Mouse (Mus musculus): ENCODE measurements around the gene Serpina6. TPM values are rescaled to one million over a fixed set of nuclear protein-coding genes. Genes with fewer than 3 reads are reported as not detected.

Gene Serpina6
- polyA plus RNA-seq, 1 experiment from 2014 or later, result 410 TPM

DNA sequence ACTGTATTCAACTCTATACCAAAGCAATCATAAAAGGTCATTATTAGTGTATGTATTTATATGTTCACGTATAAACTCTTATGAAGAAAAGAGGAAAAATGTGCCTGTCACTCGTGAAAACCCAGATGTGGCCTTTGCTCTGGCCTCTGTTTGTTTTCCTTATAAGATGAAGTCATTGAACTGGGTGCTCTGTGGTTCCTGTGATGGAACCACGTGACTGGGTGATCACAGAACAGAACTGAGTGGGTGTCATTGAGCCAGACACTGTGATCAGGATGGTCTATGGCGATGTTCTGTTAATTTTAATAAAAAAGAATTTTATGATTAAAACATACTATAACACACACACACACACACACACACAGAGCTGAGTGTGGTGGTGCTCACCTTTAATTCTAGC, 41.3 kb downstream of the Serpina6 start:
- Histone ChIP-seq H3K27ac (no peak overlapping the region), H3K4me1 (replicated peaks; ENCODE audit: insufficient read depth, low read length) (no peaks in the 10 kb centered on the region), H3K9ac (ENCODE audit: low read depth, low read length) (no peak overlapping the region), H3K4me3 (replicated peaks; ENCODE audit: low read depth, low read length) (no peak overlapping the region), H3K27me3 (ENCODE audit: insufficient read depth, low read length) (no peaks in the 10 kb centered on the region), H3K9me3 (replicated peaks; ENCODE audit: low read length) (no peaks in the 10 kb centered on the region), H3K36me3 (ENCODE audit: insufficient read depth, low read length) (no peaks in the 10 kb centered on the region), H3K4me2 (ENCODE audit: low read length) (no peak overlapping the region)
- ATAC-seq (replicated peaks; ENCODE audit: low FRiP score, low read depth) (no peak), DNase-seq (ENCODE audit: low spot score) (no peak)
- no peak for TF ChIP-seq CTCF (IDR thresholded peaks at IDR 0.05; ENCODE audit: low read depth)
- 78% methylated on average over 4 of the region's 4 CpGs for WGBS

DNA sequence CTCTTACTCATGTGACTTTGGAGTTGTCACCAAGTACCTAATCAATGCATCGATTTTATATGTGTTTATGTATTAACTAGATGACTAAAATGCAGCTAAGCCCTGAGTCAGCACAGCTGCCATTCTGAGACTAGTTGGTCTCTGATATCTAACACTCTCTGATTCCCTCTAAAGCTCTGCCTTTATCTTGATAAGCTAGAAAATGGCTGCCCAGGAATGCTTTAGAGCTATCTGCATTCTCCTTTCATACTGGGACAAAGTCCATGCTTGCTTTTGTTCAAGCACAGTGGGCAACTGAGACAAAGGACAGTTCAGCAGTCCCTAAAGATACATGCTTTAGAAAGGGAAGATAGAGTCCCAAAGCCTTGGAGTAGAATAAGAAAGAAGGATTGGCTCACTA, 41.9 kb downstream of the Serpina6 start:
- H3K4me2 ChIP-seq (ENCODE audit: low read length), result no peak overlapping the region
- no peak overlapping the region for H3K9ac ChIP-seq (ENCODE audit: low read depth, low read length)
- no peaks in the 10 kb centered on the region for H3K4me1 ChIP-seq (replicated peaks; ENCODE audit: insufficient read depth, low read length)
- no peak for ATAC-seq (replicated peaks; ENCODE audit: low FRiP score, low read depth)
- DNase-seq (ENCODE audit: low spot score), result no peak
- no peaks in the 10 kb centered on the region for H3K9me3 ChIP-seq (replicated peaks; ENCODE audit: low read length)
- no peak overlapping the region for H3K27ac ChIP-seq
- TF ChIP-seq CTCF (IDR thresholded peaks at IDR 0.05; ENCODE audit: low read depth), result no peak
- H3K4me3 ChIP-seq (replicated peaks; ENCODE audit: low read depth, low read length), result no peak overlapping the region
- no peaks in the 10 kb centered on the region for H3K27me3 ChIP-seq (ENCODE audit: insufficient read depth, low read length)
- no peaks in the 10 kb centered on the region for H3K36me3 ChIP-seq (ENCODE audit: insufficient read depth, low read length)
- WGBS, result 86% methylated on average over 1 of the region's 1 CpGs

DNA sequence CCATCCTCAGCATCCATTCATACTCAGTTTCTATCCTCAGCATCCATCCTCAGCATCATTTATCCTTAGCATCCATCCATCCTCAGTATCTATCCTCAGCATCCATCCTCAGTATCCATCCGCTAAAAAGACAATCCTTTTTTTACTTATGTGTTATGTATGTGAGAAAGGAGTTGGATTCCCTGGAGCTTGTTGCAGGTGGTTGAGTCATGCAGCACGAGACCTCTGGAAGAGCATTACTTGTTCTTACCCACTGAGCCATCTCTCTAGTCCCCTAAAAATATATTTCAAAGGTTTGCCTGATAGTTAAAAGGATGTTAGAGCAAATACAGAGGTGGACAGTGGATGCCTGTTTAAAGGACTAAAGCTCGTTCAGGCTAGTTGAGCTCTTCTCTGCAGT, 55.2 kb downstream of the Serpina6 start:
- Histone ChIP-seq H3K4me1 (replicated peaks; ENCODE audit: insufficient read depth, low read length) (no peaks in the 10 kb centered on the region), H3K9me3 (replicated peaks; ENCODE audit: low read length) (no peaks in the 10 kb centered on the region), H3K4me3 (replicated peaks; ENCODE audit: low read depth, low read length) (no peak overlapping the region), H3K4me2 (ENCODE audit: low read length) (no peak overlapping the region), H3K9ac (ENCODE audit: low read depth, low read length) (no peak overlapping the region), H3K27me3 (ENCODE audit: insufficient read depth, low read length) (no peaks in the 10 kb centered on the region), H3K27ac (no peak overlapping the region), H3K36me3 (ENCODE audit: insufficient read depth, low read length) (no peaks in the 10 kb centered on the region)
- no peak for ATAC-seq (replicated peaks; ENCODE audit: low FRiP score, low read depth)
- WGBS, result 83% methylated on average over 3 of the region's 3 CpGs
- DNase-seq (ENCODE audit: low spot score), result no peak
- no peak for TF ChIP-seq CTCF (IDR thresholded peaks at IDR 0.05; ENCODE audit: low read depth)

DNA sequence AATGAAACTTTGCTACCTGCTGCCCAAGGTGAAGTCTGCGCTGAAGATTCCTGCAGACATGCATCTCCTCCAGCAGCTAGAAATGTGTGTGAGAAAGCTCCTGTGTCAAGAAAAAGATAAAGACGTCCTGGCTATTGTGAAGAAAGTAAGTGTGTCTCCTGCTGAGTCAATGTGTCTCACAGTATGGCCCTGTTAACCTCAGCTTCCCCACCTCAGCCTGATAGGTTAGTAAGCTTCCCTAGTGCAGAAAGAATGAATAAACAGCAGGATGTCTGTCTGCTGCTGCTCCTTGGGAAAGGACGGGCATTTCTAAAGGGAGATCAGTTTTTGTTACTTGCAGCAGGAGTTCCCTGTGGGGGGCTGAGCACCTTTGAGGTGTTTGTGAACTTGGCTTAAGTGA, 56.6 kb downstream of the Serpina6 start:
- H3K4me2 ChIP-seq (ENCODE audit: low read length), result no peak overlapping the region
- no peak for ATAC-seq (replicated peaks; ENCODE audit: low FRiP score, low read depth)
- no peaks in the 10 kb centered on the region for H3K9me3 ChIP-seq (replicated peaks; ENCODE audit: low read length)
- TF ChIP-seq CTCF (IDR thresholded peaks at IDR 0.05; ENCODE audit: low read depth), result no peak
- no peak overlapping the region for H3K27ac ChIP-seq
- no peaks in the 10 kb centered on the region for H3K27me3 ChIP-seq (ENCODE audit: insufficient read depth, low read length)
- no peak overlapping the region for H3K9ac ChIP-seq (ENCODE audit: low read depth, low read length)
- H3K36me3 ChIP-seq (ENCODE audit: insufficient read depth, low read length), result no peaks in the 10 kb centered on the region
- H3K4me1 ChIP-seq (replicated peaks; ENCODE audit: insufficient read depth, low read length), result no peaks in the 10 kb centered on the region
- 46% methylated on average over 3 of the region's 3 CpGs for WGBS
- no peak for DNase-seq (ENCODE audit: low spot score)
- H3K4me3 ChIP-seq (replicated peaks; ENCODE audit: low read depth, low read length), result no peak overlapping the region

DNA sequence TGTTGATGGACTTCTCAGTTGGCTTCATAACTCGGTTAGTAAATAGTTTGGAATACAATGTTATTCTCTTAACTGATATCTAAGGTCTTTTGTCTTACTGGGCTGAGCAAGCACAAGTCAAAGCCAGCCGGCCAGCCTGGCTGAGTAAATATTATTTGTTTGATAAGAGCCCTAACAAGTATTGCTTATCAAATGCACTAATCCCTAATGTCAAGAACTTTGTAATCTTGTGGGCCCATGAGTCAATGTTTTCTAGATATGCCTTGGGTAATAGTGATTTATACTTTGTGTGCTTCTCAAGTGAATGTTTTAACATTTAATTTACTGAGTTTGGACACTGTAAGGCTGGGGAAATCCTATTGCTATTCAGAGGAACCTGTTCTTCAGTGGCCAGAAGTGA, 58.6 kb downstream of the Serpina6 start:
- ATAC-seq (replicated peaks; ENCODE audit: low FRiP score, low read depth), result no peak
- no peak overlapping the region for H3K4me3 ChIP-seq (replicated peaks; ENCODE audit: low read depth, low read length)
- H3K4me2 ChIP-seq (ENCODE audit: low read length), result no peak overlapping the region
- no peak for DNase-seq (ENCODE audit: low spot score)
- H3K9ac ChIP-seq (ENCODE audit: low read depth, low read length), result no peak overlapping the region
- TF ChIP-seq CTCF (IDR thresholded peaks at IDR 0.05; ENCODE audit: low read depth), result no peak
- WGBS, result 69% methylated on average over 2 of the region's 2 CpGs
- no peaks in the 10 kb centered on the region for H3K36me3 ChIP-seq (ENCODE audit: insufficient read depth, low read length)
- no peaks in the 10 kb centered on the region for H3K4me1 ChIP-seq (replicated peaks; ENCODE audit: insufficient read depth, low read length)
- H3K27me3 ChIP-seq (ENCODE audit: insufficient read depth, low read length), result no peaks in the 10 kb centered on the region
- no peak overlapping the region for H3K27ac ChIP-seq
- H3K9me3 ChIP-seq (replicated peaks; ENCODE audit: low read length), result no peaks in the 10 kb centered on the region

Other genes starting within 250 kb of the Serpina6 start
- 0.34 and 0.41 TPM in 2 replicates for gene 9330161L09Rik, start 249.4 kb downstream of the Serpina6 start, polyA plus RNA-seq (2015; fragmentation: Nextera tagmentation; extraction: Ambion mirVana)
- 115 and 120 TPM in 2 replicates for gene Ddx24, start 231.4 kb downstream of the Serpina6 start, polyA plus RNA-seq (2015; fragmentation: Nextera tagmentation; extraction: Ambion mirVana)
- gene Ifi27, start 223.0 kb downstream of the Serpina6 start, polyA plus RNA-seq (2015; fragmentation: Nextera tagmentation; extraction: Ambion mirVana), result 34.1 and 37.5 TPM in 2 replicates
- 126 and 205 TPM in 2 replicates for gene Ifi27l2a, start 213.5 kb downstream of the Serpina6 start, polyA plus RNA-seq (2015; fragmentation: Nextera tagmentation; extraction: Ambion mirVana)
- gene Ifi27l2b, start 200.0 kb downstream of the Serpina6 start, polyA plus RNA-seq (2015; fragmentation: Nextera tagmentation; extraction: Ambion mirVana), result not detected in 2 replicates
- gene Ppp4r4, start 124.9 kb downstream of the Serpina6 start, polyA plus RNA-seq (2015; fragmentation: Nextera tagmentation; extraction: Ambion mirVana), result 1.6 and 1.8 TPM in 2 replicates
- 9.7 and 9.8 TPM in 2 replicates for gene Serpina10, start 25.8 kb downstream of the Serpina6 start, polyA plus RNA-seq (2015; fragmentation: Nextera tagmentation; extraction: Ambion mirVana)
- gene Serpina16, start 18.9 kb upstream of the Serpina6 start, polyA plus RNA-seq (2015; fragmentation: Nextera tagmentation; extraction: Ambion mirVana), result 0.22 TPM in 1 of 2 replicates, not detected in the other
- gene Serpina1f, start 38.3 kb upstream of the Serpina6 start, polyA plus RNA-seq (2015; fragmentation: Nextera tagmentation; extraction: Ambion mirVana), result 1.5 and 1.8 TPM in 2 replicates
- 1.4 and 1.5 TPM in 2 replicates for gene Serpina1d, start 116.4 kb upstream of the Serpina6 start, polyA plus RNA-seq (2015; fragmentation: Nextera tagmentation; extraction: Ambion mirVana)
- 8.7 and 9.2 TPM in 2 replicates for gene Serpina1b, start 173.2 kb upstream of the Serpina6 start, polyA plus RNA-seq (2015; fragmentation: Nextera tagmentation; extraction: Ambion mirVana)
- 26.1 and 28.1 TPM in 2 replicates for gene Serpina1a, start 206.3 kb upstream of the Serpina6 start, polyA plus RNA-seq (2015; fragmentation: Nextera tagmentation; extraction: Ambion mirVana)
- gene Serpina1c, start 247.7 kb upstream of the Serpina6 start, polyA plus RNA-seq (2015; fragmentation: Nextera tagmentation; extraction: Ambion mirVana), result 0.20 and 0.52 TPM in 2 replicates